Mouse (Mus musculus): Measurements from ENCODE around the gene Cdcp2. TPM values are rescaled to one million over a fixed set of nuclear protein-coding genes. Genes with fewer than 3 reads are reported as not detected.

The Cdcp2 gene
- total RNA-seq (2023) = under 1 TPM in 1 of 2 experiments, not detected in 1; 0.56 TPM

GRCm38 (mm10) chr4:107096841-107097373 lies at the start of gene Cdcp2:
Cdcp2 (plus strand) TSS chr4:107096891.

GRCm38 (mm10) chr4:107066252-107067124 lies 30.2 kb upstream of the Cdcp2 start, which contains the start of the genes Mrpl37 and Cyb5rl:
Mrpl37 (minus strand) TSS chr4:107066868.
Cyb5rl (plus strand) TSS chr4:107066988.

Other genes with a start within 250 kb of the Cdcp2 start
- 100 to 1,000 TPM; 107 to 115 TPM for gene Ssbp3, start 186.2 kb upstream of the Cdcp2 start, total RNA-seq (2023)
- gene Mrpl37, start 30.0 kb upstream of the Cdcp2 start, total RNA-seq (2023) = 10 to 100 TPM; 73.8 to 78.0 TPM
- 10 to 100 TPM in 1 of 2 experiments, 1 to 10 TPM in 1; 6.0 to 11.3 TPM for gene Cyb5rl, start 29.9 kb upstream of the Cdcp2 start, total RNA-seq (2023)
- 100 to 1,000 TPM; 115 to 138 TPM for gene Tmem59, start 81.5 kb downstream of the Cdcp2 start, total RNA-seq (2023)
- gene Tceanc2, start 82.2 kb downstream of the Cdcp2 start, total RNA-seq (2023) = 10 to 100 TPM; 33.2 to 36.1 TPM
- 1 to 10 TPM in 1 of 2 experiments, not detected in 1; 1.0 TPM for gene Ldlrad1, start 112.3 kb downstream of the Cdcp2 start, total RNA-seq (2023)
- 10 to 100 TPM; 51.5 to 53.0 TPM for gene Lrrc42, start 156.6 kb downstream of the Cdcp2 start, total RNA-seq (2023)
- gene Hspb11, start 156.7 kb downstream of the Cdcp2 start, total RNA-seq (2023) = 10 to 100 TPM; 32.1 to 41.9 TPM
- gene Dio1, start 210.3 kb downstream of the Cdcp2 start, total RNA-seq (2023) = not detected
- 10 to 100 TPM; 45.7 to 50.8 TPM for gene Yipf1, start 217.5 kb downstream of the Cdcp2 start, total RNA-seq (2023)